Comparison of ENCODE assay signal across 16 mouse cellular contexts in genomic region chr13:118792198-118792597, GRCm38 (mm10).
A peak's percentile ranks its signal among the peaks of the same experiment; 100 is the strongest.
DNase-seq lines count a peak whose midpoint lies in the region; ATAC-seq lines count a peak whose summit lies in the region.
"Had no signal": no experiment of that assay in that cellular context is flagged by ENCODE, and none has a peak within 500 bp of the region (broad histone marks: within the 10 kb centered on the region; RNA-seq: fewer than 3 reads in every experiment).

No protein-coding gene starts in this region.

- no peak overlapping the region for H3K4me3 ChIP-seq in embryonic facial prominence, embryonic 10.5 days
- H3K4me3 ChIP-seq in limb, embryonic 11.5 days (ENCODE audit: low read depth, low read length): no peak overlapping the region
- H3K4me3 ChIP-seq: heart, embryonic 15.5 days; stomach, embryonic 15.5 days had no signal

- ATAC-seq in limb, embryonic 11.5 days (ENCODE audit: insufficient number of reproducible peaks, low FRiP score, low TSS enrichment, low read depth): peak; percentile 66; the same call in 1 of the 2 replicates
- ATAC-seq: intestine, postnatal 0 days had no signal

- 25% methylated on average over 4 of the region's 4 CpGs for WGBS in embryonic facial prominence, embryonic 10.5 days
- WGBS in limb, embryonic 11.5 days: 11% methylated on average over 4 of the region's 4 CpGs

- H3K4me1 ChIP-seq in embryonic facial prominence, embryonic 10.5 days: peaks cover 12% of the 10 kb centered on the region; the same call in 1 of the 2 replicates
- 0 out of 2 replicates have a peak, but pooled peaks cover 7% of the 10 kb centered on the region for H3K4me1 ChIP-seq in limb, embryonic 11.5 days (ENCODE audit: control insufficient read depth, insufficient read depth, low read length)
- H3K4me1 ChIP-seq: heart, embryonic 15.5 days; stomach, embryonic 15.5 days had no signal

- H3K27me3 ChIP-seq in embryonic facial prominence, embryonic 10.5 days (replicated peaks; ENCODE audit: low read depth, poor library complexity, severe bottlenecking): no peaks in the 10 kb centered on the region
- H3K27me3 ChIP-seq in limb, embryonic 11.5 days (ENCODE audit: control insufficient read depth, insufficient read depth, low read length): no peaks in the 10 kb centered on the region
- H3K27me3 ChIP-seq: heart, embryonic 15.5 days; stomach, embryonic 15.5 days had no signal

- no peaks in the 10 kb centered on the region for H3K36me3 ChIP-seq in embryonic facial prominence, embryonic 10.5 days (replicated peaks)
- no peaks in the 10 kb centered on the region for H3K36me3 ChIP-seq in limb, embryonic 11.5 days (ENCODE audit: control insufficient read depth, insufficient read depth, low read length)
- H3K36me3 ChIP-seq: G1E; heart, embryonic 15.5 days; stomach, embryonic 15.5 days had no signal

- no peak overlapping the region; the same call in 1 of the 2 replicates for H3K27ac ChIP-seq in embryonic facial prominence, embryonic 10.5 days (replicated peaks)
- H3K27ac ChIP-seq in limb, embryonic 11.5 days (replicated peaks; ENCODE audit: low read depth, low read length): no peak overlapping the region; the same call in 1 of the 2 replicates
- H3K27ac ChIP-seq: heart, embryonic 15.5 days; hindbrain, embryonic 14.5 days; stomach, embryonic 15.5 days had no signal

- no peak overlapping the region for H3K4me2 ChIP-seq in limb, embryonic 11.5 days (ENCODE audit: low read depth, severe bottlenecking)
- H3K4me2 ChIP-seq: heart, embryonic 15.5 days; hindbrain, embryonic 14.5 days; stomach, embryonic 15.5 days had no signal

- peak; percentile 40 for DNase-seq in heart, adult 11 months
- no peak for DNase-seq in heart, postnatal 36 days
- DNase-seq in embryonic facial prominence, embryonic 10.5 days (ENCODE audit: low spot score): peak; percentile 18
- peak; percentile 38 for DNase-seq in limb, embryonic 11.5 days (ENCODE audit: low spot score)
- DNase-seq in lung, postnatal 25 days (ENCODE audit: low spot score): peak; percentile 29
- DNase-seq in retina, postnatal 1 day: no peak
- no peak for DNase-seq in kidney, adult 11 months
- DNase-seq: cerebellum, adult 18-20 months; kidney, postnatal 4 days; layer of hippocampus, postnatal 36 days; left cerebral cortex, postnatal 4 days had no signal

- H3K9ac ChIP-seq in limb, embryonic 11.5 days (ENCODE audit: low read length): no peak overlapping the region
- H3K9ac ChIP-seq: heart, embryonic 15.5 days; hindbrain, embryonic 14.5 days; stomach, embryonic 15.5 days had no signal

- intact Hi-C loops in heart, postnatal 36 days (cut with DNase I): no loop called here

- H3K9me3 ChIP-seq in embryonic facial prominence, embryonic 10.5 days: no peaks in the 10 kb centered on the region
- no peaks in the 10 kb centered on the region for H3K9me3 ChIP-seq in limb, embryonic 11.5 days (ENCODE audit: control insufficient read depth, low read length)
- H3K9me3 ChIP-seq: G1E; heart, embryonic 15.5 days; stomach, embryonic 15.5 days had no signal

Comparison
In these comparisons a context has a peak if more than half of its experiments do, and no peak if none do; other contexts are left out.
1. DNase-seq: peak in heart, adult 11 months (single experiment), embryonic facial prominence, embryonic 10.5 days (single experiment), limb, embryonic 11.5 days (single experiment) and lung, postnatal 25 days (single experiment); none in heart, postnatal 36 days (0 of 2), retina, postnatal 1 day (single experiment) and kidney, adult 11 months (single experiment).